Mouse (Mus musculus): Measurements from ENCODE around the gene Selenok. TPM values are rescaled to one million over a fixed set of nuclear protein-coding genes. Genes with fewer than 3 reads are reported as not detected.

Gene Selenok
- polyA plus RNA-seq, 1 experiment, result 68.3 TPM

- Histone ChIP-seq H3K27ac (ENCODE audit: insufficient read depth, low read depth, low read length) (no peak overlapping the region), H3K4me3 (ENCODE audit: insufficient read depth, low read depth, low read length) (no peak overlapping the region), H3K36me3 (ENCODE audit: control insufficient read depth, insufficient read depth, low read length) (no peaks in the 10 kb centered on the region; the same call in none of the 2 replicates), H3K4me1 (ENCODE audit: control insufficient read depth, insufficient read depth, low read length) (peaks cover 21% of the 10 kb centered on the region), H3K27me3 (replicated peaks; ENCODE audit: control insufficient read depth, insufficient read depth, low read length) (no peaks in the 10 kb centered on the region)
- TF ChIP-seq CTCF (conservative IDR thresholded peaks at IDR 0.05; ENCODE audit: insufficient read depth, insufficient read length, low read depth, low read length) (no peak), POLR2A (IDR thresholded peaks at IDR 0.05; ENCODE audit: low read depth, low read length) (no peak)
- WGBS, result 97% methylated on average over 4 of the region's 4 CpGs
- DNase-seq, result no peak
Observed at GRCm38 (mm10) chr14:29994976-29995375, 26.9 kb downstream of the Selenok start.

GRCm38 (mm10) chr14:29996000-29996751 lies 28.1 kb downstream of the Selenok start:
- TF ChIP-seq CTCF (conservative IDR thresholded peaks at IDR 0.05; ENCODE audit: insufficient read depth, insufficient read length, low read depth, low read length) (no peak), POLR2A (IDR thresholded peaks at IDR 0.05; ENCODE audit: low read depth, low read length) (no peak)
- peak overlapping the region; percentile 85 for H3K27ac ChIP-seq (ENCODE audit: insufficient read depth, low read depth, low read length)
- peak; percentile 92 for DNase-seq

GRCm38 (mm10) chr14:29997345-29997744 lies 29.2 kb downstream of the Selenok start:
- TF ChIP-seq CTCF (conservative IDR thresholded peaks at IDR 0.05; ENCODE audit: insufficient read depth, insufficient read length, low read depth, low read length), result no peak
- TF ChIP-seq POLR2A (IDR thresholded peaks at IDR 0.05; ENCODE audit: low read depth, low read length), result no peak
- Histone ChIP-seq H3K27ac (ENCODE audit: insufficient read depth, low read depth, low read length) (no peak overlapping the region), H3K4me1 (ENCODE audit: control insufficient read depth, insufficient read depth, low read length) (peaks cover 21% of the 10 kb centered on the region), H3K36me3 (ENCODE audit: control insufficient read depth, insufficient read depth, low read length) (no peaks in the 10 kb centered on the region; the same call in 1 of the 2 replicates), H3K4me3 (ENCODE audit: insufficient read depth, low read depth, low read length) (no peak overlapping the region), H3K27me3 (replicated peaks; ENCODE audit: control insufficient read depth, insufficient read depth, low read length) (no peaks in the 10 kb centered on the region)
- no peak for DNase-seq

More at GRCm38 (mm10) chr14:29996000-29996751, 28.1 kb downstream of the Selenok start:
- Histone ChIP-seq H3K4me3 (ENCODE audit: insufficient read depth, low read depth, low read length) (no peak overlapping the region), H3K27me3 (replicated peaks; ENCODE audit: control insufficient read depth, insufficient read depth, low read length) (no peaks in the 10 kb centered on the region), H3K4me1 (ENCODE audit: control insufficient read depth, insufficient read depth, low read length) (peaks cover 21% of the 10 kb centered on the region), H3K36me3 (ENCODE audit: control insufficient read depth, insufficient read depth, low read length) (no peaks in the 10 kb centered on the region; the same call in 1 of the 2 replicates)
- WGBS, result 55% methylated on average over 11 of the region's 11 CpGs

GRCm38 (mm10) chr14:29998747-29999474 lies 30.8 kb downstream of the Selenok start:
- no peak overlapping the region for H3K4me3 ChIP-seq (ENCODE audit: insufficient read depth, low read depth, low read length)
- 81% methylated on average over 13 of the region's 13 CpGs for WGBS
- DNase-seq, result no peak
- peaks cover 21% of the 10 kb centered on the region for H3K4me1 ChIP-seq (ENCODE audit: control insufficient read depth, insufficient read depth, low read length)
- no peak for TF ChIP-seq CTCF (conservative IDR thresholded peaks at IDR 0.05; ENCODE audit: insufficient read depth, insufficient read length, low read depth, low read length)
- no peak for TF ChIP-seq POLR2A (IDR thresholded peaks at IDR 0.05; ENCODE audit: low read depth, low read length)
- no peak overlapping the region for H3K27ac ChIP-seq (ENCODE audit: insufficient read depth, low read depth, low read length)
- H3K27me3 ChIP-seq (replicated peaks; ENCODE audit: control insufficient read depth, insufficient read depth, low read length), result no peaks in the 10 kb centered on the region
- no peaks in the 10 kb centered on the region; the same call in 1 of the 2 replicates for H3K36me3 ChIP-seq (ENCODE audit: control insufficient read depth, insufficient read depth, low read length)

- TF ChIP-seq POLR2A (IDR thresholded peaks at IDR 0.05; ENCODE audit: low read depth, low read length) (no peak), CTCF (conservative IDR thresholded peaks at IDR 0.05; ENCODE audit: insufficient read depth, insufficient read length, low read depth, low read length) (no peak)
- H3K27me3 ChIP-seq (replicated peaks; ENCODE audit: control insufficient read depth, insufficient read depth, low read length), result no peaks in the 10 kb centered on the region
- DNase-seq, result no peak
- H3K36me3 ChIP-seq (ENCODE audit: control insufficient read depth, insufficient read depth, low read length), result no peaks in the 10 kb centered on the region; the same call in 1 of the 2 replicates
- H3K4me1 ChIP-seq (ENCODE audit: control insufficient read depth, insufficient read depth, low read length), result peaks cover 21% of the 10 kb centered on the region
- no peak overlapping the region for H3K4me3 ChIP-seq (ENCODE audit: insufficient read depth, low read depth, low read length)
- WGBS, result 80% methylated on average over 3 of the region's 3 CpGs
- H3K27ac ChIP-seq (ENCODE audit: insufficient read depth, low read depth, low read length), result no peak overlapping the region
Observed at GRCm38 (mm10) chr14:29999475-29999811, 31.3 kb downstream of the Selenok start.

- no peaks in the 10 kb centered on the region; the same call in 1 of the 2 replicates for H3K36me3 ChIP-seq (ENCODE audit: control insufficient read depth, insufficient read depth, low read length)
- no peaks in the 10 kb centered on the region for H3K27me3 ChIP-seq (replicated peaks; ENCODE audit: control insufficient read depth, insufficient read depth, low read length)
- WGBS, result 6% methylated on average over 54 of the region's 54 CpGs
- peaks cover 25% of the 10 kb centered on the region for H3K4me1 ChIP-seq (ENCODE audit: control insufficient read depth, insufficient read depth, low read length)
- H3K27ac ChIP-seq (ENCODE audit: insufficient read depth, low read depth, low read length), result peak within 1 kb of the TSS; percentile 98
- no peak for TF ChIP-seq CTCF (conservative IDR thresholded peaks at IDR 0.05; ENCODE audit: insufficient read depth, insufficient read length, low read depth, low read length)
- TF ChIP-seq POLR2A (IDR thresholded peaks at IDR 0.05; ENCODE audit: low read depth, low read length), result no peak
- H3K4me3 ChIP-seq (ENCODE audit: insufficient read depth, low read depth, low read length), result peak within 1 kb of the TSS; percentile 77
- DNase-seq, result peak; percentile 93
Observed at GRCm38 (mm10) chr14:30008733-30009575, 40.8 kb downstream of the Selenok start, which contains the start of the genes Il17rb and Chdh. TSS of gene Il17rb (minus strand) at chr14:30008896. TSS of gene Chdh (plus strand) at chr14:30009023.
